Mouse (Mus musculus) small intestine, adult 2 months (tissue): Measurements from ENCODE around the gene Limd1. TPM values are rescaled to one million over a fixed set of nuclear protein-coding genes. Genes with fewer than 3 reads are reported as not detected.

ENCODE experiments used
- H3K27ac ChIP-seq: fragments of 200-500 bp; 2 replicates; pipeline ENCODE4 v1.5.1; 2012; ENCODE audit warnings: low read depth, low read length, control low read depth, inconsistent platforms; ENCODE audit not compliant: insufficient read depth
- H3K27me3 ChIP-seq: fragments of 200-500 bp; 2 replicates; pipeline ENCODE4 v1.6.1; 2012; ENCODE audit warnings: mild to moderate bottlenecking, moderate library complexity, low read length, inconsistent platforms; ENCODE audit not compliant: control insufficient read depth, insufficient read depth
- H3K36me3 ChIP-seq: fragments of 200-500 bp; 2 replicates; pipeline ENCODE4 v1.6.1; 2012; ENCODE audit warnings: mild to moderate bottlenecking, low read length, control low read depth, inconsistent platforms; ENCODE audit not compliant: control insufficient read depth, insufficient read depth
- H3K4me1 ChIP-seq: fragments of 200-500 bp; 2 replicates; pipeline ENCODE4 v1.6.1; 2012; ENCODE audit warnings: low read length, inconsistent platforms, mixed read lengths; ENCODE audit not compliant: control insufficient read depth, insufficient read depth, insufficient read length
- H3K4me3 ChIP-seq: fragments of 200-500 bp; 2 replicates; pipeline ENCODE4 v1.5.1; 2012; ENCODE audit warnings: low read depth, mild to moderate bottlenecking, control low read depth, inconsistent platforms, low read length, moderate library complexity
- CTCF ChIP-seq: fragments of 200-500 bp; IDR thresholded peaks from 2 replicates; pipeline ENCODE4 v1.5.1; 2012; ENCODE audit warnings: low read depth, mild to moderate bottlenecking, control low read depth, inconsistent platforms, low read length, moderate library complexity, mixed read lengths; ENCODE audit not compliant: insufficient replicate concordance, insufficient read length; ENCODE audit errors: extremely low read depth
- POLR2A ChIP-seq: fragments of 200-500 bp; IDR thresholded peaks from 2 replicates; pipeline ENCODE4 v1.6.1; 2012; ENCODE audit warnings: low read depth, mild to moderate bottlenecking, control low read depth, inconsistent platforms, low read length, moderate library complexity
- WGBS: fragments of 180-500 bp; shearing (Covaris S2); methylation state at CpG from one replicate; pipeline ENCODE4 v1.1.7; 2018; 5-methylcytosine and 5-hydroxymethylcytosine counted together
- polyA plus RNA-seq: library from polyadenylated mRNA; depleted of rRNA; stranded (reverse); fragments of >200 nt; gene quantifications from 2 replicates; pipeline ENCODE4 v1.2.3, GENCODE M21; 2012

The Limd1 gene
- polyA plus RNA-seq, 1 experiment = 54.0 TPM

DNA sequence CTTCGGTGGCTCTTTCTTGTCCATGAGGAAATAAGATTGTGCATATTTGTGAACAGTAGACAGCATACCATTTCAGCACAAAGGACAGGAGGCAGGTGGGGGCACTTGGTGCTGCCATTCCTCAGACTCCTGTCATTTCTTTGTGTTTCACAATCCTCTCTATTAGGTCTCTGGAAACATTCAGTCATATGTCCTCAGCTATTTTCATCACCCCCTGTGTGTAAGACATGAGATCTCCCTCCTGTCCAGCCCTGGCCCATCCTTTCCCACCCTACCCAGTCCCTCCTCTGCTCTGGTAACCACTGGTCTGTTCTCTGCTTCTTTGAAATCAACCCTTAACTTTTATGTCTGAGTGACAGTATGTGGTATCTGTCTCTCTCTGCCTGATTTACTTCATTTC lies 5.1 kb downstream of the Limd1 start:
- Histone ChIP-seq H3K27me3 (no peaks in the 10 kb centered on the region), H3K4me3 (no peak overlapping the region), H3K4me1 (peaks cover 43% of the 10 kb centered on the region), H3K27ac (no peak overlapping the region; the same call in 1 of the 2 replicates), H3K36me3 (peaks cover 33% of the 10 kb centered on the region)
- TF ChIP-seq POLR2A (no peak), CTCF (no peak)
- 55% methylated on average over 1 of the region's 1 CpGs for WGBS

DNA sequence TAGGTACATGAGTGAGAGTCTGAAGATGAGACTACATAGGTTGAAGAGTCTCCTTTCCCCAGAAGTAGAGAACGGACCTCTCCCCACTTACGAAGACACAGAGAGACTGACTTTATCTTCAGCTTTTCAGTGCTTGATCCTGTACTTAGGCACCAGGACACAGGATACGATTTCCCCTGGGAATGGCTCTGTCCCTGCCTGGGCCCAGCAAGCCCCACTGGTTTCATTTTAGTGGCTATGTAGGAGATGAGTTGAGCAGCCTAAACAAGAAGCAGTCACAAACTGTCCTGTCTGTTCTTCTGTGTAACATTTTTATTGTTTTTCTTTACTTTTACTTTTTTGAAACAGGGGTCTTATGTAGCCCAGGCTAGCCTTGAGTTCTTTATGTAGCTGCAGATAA lies 6.3 kb downstream of the Limd1 start:
- Histone ChIP-seq H3K4me1 (peaks cover 47% of the 10 kb centered on the region), H3K27ac (no peak overlapping the region), H3K36me3 (peaks cover 36% of the 10 kb centered on the region), H3K4me3 (no peak overlapping the region), H3K27me3 (no peaks in the 10 kb centered on the region)
- TF ChIP-seq CTCF (no peak), POLR2A (no peak)
- WGBS = 90% methylated on average over 3 of the region's 3 CpGs

DNA sequence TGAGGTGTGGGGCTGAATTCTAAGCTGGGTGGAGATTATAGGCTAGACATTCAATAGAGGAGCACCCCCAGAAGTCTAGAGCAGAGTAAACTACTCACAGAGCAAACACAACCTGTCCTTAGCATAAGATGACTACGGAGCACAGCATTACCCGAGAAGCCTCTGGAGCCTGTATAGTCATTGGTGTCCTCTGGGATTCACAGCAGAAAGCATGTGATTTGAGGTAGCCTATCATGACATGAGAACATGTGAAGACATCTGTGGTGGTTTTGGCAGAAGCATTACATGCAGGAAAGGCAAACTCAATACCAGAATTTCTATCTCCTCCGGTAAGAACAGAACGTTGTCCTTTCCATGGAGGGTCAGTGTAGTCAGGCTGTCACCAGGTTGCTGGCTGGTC lies 7.1 kb downstream of the Limd1 start:
- 81% methylated on average over 4 of the region's 4 CpGs for WGBS
- peaks cover 41% of the 10 kb centered on the region for H3K4me1 ChIP-seq
- no peaks in the 10 kb centered on the region for H3K27me3 ChIP-seq
- TF ChIP-seq POLR2A (no peak), CTCF (no peak)
- H3K4me3 ChIP-seq = no peak overlapping the region
- H3K36me3 ChIP-seq = peaks cover 34% of the 10 kb centered on the region
- H3K27ac ChIP-seq = peak overlapping the region; percentile 71

DNA sequence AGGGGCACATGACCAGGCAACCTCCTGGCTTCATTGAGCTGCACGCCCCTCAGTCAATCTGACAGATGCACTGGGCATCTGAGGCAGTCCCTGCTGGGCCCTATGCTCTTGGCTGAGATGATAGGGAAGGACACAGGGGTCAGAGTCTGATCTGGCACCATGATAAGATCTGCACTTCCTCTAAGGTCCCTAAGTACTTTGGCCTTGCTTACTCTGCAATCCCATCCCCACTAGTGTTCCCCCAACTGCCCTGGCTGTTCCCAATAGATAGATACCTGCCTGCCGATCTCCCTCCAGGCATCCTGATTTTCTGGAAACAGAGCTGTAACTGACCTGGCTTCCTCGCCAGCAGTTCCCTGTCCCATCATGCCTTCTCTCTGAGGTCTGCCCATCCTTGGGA lies 8.1 kb downstream of the Limd1 start:
- peaks cover 31% of the 10 kb centered on the region for H3K36me3 ChIP-seq
- H3K4me3 ChIP-seq = peak overlapping the region; percentile 31; the same call in 1 of the 2 replicates
- H3K27me3 ChIP-seq = no peaks in the 10 kb centered on the region
- H3K27ac ChIP-seq = peak overlapping the region; percentile 78
- WGBS = 34% methylated on average over 3 of the region's 3 CpGs
- peaks cover 46% of the 10 kb centered on the region for H3K4me1 ChIP-seq
- TF ChIP-seq POLR2A (no peak; the same call in 1 of the 2 replicates), CTCF (no peak)

DNA sequence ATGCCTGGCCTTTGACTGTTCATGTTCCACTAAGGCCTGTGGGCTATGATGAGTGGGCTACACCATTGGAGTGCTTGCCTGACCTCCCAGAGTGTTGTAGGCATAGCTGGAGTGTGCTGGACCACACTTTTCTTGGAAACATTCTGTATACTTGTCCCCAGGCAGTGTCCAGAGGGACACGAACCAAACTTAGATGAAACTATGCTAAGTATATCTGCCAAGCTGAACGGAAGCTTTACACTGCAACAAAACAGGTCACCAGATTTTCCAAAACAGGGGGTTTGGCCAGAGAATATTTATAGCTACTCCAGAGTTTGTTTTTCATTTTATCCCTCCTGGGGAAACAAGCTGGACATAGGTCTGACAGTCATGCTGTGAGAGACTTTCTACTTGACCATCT lies 10.6 kb downstream of the Limd1 start:
- Histone ChIP-seq H3K27me3 (no peaks in the 10 kb centered on the region), H3K4me3 (no peak overlapping the region), H3K4me1 (peaks cover 48% of the 10 kb centered on the region), H3K36me3 (peaks cover 19% of the 10 kb centered on the region), H3K27ac (0 out of 2 replicates have a peak overlapping the region, but pooled peaks have one; percentile 21)
- TF ChIP-seq CTCF = no peak
- TF ChIP-seq POLR2A = no peak
- 75% methylated on average over 2 of the region's 2 CpGs for WGBS

DNA sequence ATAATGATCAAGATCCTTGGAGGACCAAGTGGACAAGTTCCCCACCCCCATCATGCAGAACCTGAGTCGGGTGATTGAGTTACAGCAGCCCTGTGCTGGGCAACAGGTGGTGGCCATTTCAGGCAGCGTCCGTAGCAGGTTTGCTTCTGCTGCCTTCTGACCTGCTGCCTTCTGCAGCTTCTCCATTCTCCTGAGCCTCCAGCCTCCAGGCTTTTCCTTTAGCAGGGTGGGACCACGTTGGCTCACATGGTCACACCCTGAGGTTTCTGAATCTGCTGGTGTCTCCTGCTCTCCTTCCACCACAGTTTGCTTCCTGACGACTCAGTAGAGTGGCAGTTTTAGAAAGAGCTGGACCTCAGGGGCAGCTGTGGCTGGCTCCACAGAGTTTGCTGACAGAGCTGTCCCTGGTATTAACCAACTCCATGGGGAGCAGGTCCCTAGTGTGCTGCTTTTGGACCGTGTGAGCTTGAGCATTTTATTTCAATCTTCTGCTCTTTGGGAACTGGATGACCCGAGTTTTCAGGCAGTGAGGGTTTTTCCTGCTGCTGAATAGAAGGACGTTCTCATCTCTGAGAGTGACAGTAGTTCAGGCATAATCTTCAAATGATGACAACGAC lies 11.3 kb downstream of the Limd1 start:
- Histone ChIP-seq H3K27me3 (no peaks in the 10 kb centered on the region), H3K4me3 (no peak overlapping the region), H3K36me3 (peaks cover 12% of the 10 kb centered on the region), H3K27ac (no peak overlapping the region), H3K4me1 (peaks cover 48% of the 10 kb centered on the region)
- TF ChIP-seq CTCF (no peak), POLR2A (no peak)
- WGBS = 68% methylated on average over 9 of the region's 9 CpGs

DNA sequence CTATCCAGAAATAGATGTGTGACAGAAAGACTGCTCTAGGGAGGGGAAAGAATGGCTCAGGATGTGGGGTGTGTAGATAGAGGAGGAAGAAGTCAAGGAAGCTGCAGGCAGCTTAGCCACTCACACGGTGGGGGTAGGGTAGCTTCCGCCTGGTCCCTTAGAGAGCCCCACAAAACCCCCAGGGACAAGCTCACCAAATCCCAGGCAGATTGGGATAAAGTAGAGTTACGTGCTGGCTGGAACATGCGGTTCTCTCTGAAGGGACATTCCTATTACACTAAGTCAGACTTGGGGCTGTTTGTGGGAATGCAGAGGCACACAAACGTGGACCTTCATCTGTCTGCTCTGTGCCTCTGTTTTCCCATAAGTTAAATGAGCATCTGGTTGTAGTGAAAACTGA lies 12.4 kb downstream of the Limd1 start:
- Histone ChIP-seq H3K4me3 (no peak overlapping the region), H3K36me3 (peaks cover 8% of the 10 kb centered on the region), H3K27me3 (no peaks in the 10 kb centered on the region), H3K27ac (peak overlapping the region; percentile 50), H3K4me1 (peaks cover 49% of the 10 kb centered on the region)
- 63% methylated on average over 5 of the region's 5 CpGs for WGBS
- TF ChIP-seq CTCF (no peak), POLR2A (no peak)
